Mouse (Mus musculus): ENCODE results near the gene Slc29a3.
A peak's percentile ranks its signal among the peaks of the same experiment; 100 is the strongest.
"Not testable (repeated sequence)": the region's sequence is repeated elsewhere in the genome, so short reads cannot be mapped to it uniquely, and the experiment has no call there.

The Slc29a3 gene

DNA sequence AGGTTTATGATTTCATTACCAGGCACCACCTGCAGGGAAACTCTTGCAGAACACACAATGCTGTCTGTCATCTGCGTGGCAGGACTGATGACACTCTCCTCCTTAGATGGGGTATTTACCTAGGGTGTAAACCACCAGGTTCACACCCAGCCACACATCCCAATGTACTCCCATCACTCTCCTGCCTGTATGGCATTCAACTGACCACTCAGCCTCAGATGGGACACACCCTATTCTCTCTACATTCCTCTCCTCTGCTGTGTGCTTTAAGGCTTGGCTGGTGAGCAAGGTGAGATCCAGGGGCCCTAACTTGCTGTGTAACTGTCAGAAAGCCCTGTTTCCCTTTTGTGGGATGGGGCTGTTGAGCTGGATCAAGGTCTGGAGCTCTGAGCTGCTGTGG, 9.5 kb upstream of the Slc29a3 start:
- DNase-seq: no peak

DNA sequence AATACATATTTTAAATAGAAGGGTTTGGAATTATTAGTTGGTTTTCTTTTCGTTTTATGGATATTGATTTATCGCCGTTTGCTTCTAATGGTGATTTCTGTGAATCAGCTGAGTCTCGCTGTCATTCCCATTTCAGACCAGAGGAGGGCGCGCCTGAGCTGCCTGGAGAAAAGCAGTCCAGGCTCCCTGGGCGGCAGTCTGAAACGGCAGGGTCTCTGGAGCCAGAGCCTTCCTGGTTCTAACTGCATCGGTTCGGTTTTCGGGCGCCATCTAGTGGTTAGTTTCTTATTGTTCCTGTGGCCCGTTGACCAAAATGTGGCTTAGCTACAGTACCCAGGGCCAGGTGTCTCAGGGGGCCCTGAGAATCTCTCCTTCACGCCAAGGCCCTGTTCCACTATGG, 7.8 kb upstream of the Slc29a3 start:
- DNase-seq: peak; percentile 98

DNA sequence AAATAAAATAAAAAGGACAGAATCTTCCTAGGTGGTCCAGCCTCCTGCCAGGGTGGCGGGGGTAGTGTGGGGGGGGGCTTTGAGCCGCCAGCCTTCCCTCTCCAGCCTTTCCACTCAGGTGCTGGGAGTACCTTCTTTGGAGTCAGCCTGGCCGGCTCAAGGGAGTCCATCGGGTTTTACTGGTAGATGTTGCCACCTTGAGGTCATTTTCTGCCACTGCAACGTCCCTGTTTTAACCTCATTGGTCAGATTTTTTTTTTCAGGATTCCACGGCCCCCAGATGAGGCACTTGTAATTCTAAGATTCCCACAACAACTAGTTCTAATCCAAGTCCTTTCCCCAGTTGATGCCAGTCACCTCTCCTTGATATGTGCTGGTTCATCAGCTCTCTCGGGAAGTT, 4.4 kb upstream of the Slc29a3 start:
- peak; percentile 85 for DNase-seq

DNA sequence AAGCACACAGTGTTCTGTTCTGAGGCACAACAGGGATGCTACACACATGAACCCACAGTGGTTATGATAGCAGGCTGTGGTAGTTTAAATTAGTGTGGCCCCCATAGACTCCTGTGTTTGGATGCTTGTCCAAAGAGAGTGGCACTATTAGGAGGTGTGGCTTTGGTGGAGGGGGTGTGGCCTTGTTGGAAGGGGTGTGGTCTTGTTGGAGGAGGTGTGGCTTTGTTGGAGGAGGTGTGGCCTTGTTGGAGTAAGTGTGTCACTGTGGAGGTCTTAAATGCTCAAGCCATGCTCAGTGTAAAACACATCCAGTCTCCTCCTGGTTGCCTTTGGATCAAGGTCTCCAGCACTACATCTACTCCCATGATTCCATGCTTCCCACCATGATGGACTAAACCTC, 3.6 kb upstream of the Slc29a3 start:
- DNase-seq: no peak

DNA sequence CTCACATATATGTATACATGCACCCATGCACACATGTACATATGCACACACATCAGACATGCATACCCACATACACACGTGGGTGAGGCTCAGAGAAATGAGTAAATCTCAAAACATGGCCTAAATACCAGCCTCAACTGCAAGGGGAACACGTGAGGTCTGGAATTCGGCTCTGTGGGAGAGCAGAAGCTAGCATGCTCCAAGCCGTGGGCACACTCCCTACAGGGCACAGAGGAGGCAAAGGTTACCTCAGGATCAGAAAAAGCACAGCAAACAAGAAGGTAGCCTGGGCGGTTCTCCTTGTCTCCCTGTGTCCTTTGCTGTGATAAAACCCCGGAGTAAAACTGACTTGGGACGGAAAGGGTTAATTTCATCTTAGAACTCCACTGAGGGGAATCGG, 1.3 kb upstream of the Slc29a3 start:
- peak; percentile 86 for DNase-seq

DNA sequence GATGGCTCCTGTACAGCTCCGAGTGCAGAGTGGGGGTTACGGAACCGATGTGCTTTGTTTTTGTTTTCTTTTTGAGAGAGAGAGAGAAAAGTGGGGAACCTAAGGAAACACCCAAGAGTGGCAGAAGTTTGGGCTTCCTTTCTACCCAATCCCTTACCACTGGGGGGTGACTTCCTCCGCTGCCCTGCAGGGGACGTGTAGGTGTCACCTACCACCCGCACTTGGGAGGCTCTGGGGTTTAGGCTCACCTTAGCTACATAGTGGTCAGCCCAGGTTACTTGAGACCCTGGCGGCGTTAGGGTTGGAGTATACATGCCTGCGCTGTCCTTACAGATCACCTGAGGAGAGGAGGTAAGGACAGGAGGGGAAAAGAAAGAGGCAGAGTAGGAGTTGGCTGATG, 667 bp upstream of the Slc29a3 start:
- DNase-seq: no peak

DNA sequence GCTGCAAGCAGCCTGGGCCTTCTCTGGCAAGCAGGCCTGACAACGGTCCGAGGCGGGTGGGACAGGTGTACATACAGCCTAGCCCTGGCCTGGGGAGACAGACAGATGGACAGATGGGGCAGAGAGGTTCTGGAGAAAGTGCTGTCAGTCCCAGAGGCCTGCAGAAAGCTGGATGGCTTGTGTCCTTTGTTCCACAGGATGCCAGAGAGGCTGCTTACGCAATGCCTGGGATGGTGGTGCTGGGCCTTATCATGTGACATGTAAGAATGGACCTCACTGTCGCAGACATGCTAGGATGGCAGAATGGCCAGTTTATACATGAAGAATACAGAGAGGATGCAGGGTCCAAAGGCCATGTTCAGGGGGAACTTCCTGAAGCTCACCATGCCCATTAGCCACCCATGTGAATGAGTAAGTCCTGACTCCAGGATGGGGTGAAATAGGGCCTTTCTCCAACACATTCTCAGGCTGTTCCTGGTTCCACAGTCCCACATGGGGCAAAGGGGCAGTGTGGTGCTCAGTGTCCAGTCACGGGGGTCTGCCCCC, 4.9 kb downstream of the Slc29a3 start:
- DNase-seq: peak; percentile 78

DNA sequence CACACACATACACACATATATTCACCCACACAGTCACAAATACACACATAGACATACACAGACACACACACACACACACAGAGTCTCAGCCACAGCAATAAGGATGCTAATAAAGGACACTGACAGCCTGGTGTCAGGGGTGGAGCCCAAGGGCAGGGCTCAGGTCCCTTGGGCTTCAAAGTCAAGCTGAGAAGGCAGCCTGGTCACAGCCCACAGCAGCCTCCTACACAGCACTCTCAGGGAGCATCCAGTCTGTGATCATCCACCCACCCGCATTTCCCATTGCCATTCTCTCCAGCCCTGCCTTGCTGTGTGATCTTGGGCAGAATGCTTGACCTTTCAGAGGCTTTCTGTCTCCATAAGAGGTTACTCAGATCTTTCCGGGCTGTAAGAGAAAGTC, 6.1 kb downstream of the Slc29a3 start:
- no peak for DNase-seq

DNA sequence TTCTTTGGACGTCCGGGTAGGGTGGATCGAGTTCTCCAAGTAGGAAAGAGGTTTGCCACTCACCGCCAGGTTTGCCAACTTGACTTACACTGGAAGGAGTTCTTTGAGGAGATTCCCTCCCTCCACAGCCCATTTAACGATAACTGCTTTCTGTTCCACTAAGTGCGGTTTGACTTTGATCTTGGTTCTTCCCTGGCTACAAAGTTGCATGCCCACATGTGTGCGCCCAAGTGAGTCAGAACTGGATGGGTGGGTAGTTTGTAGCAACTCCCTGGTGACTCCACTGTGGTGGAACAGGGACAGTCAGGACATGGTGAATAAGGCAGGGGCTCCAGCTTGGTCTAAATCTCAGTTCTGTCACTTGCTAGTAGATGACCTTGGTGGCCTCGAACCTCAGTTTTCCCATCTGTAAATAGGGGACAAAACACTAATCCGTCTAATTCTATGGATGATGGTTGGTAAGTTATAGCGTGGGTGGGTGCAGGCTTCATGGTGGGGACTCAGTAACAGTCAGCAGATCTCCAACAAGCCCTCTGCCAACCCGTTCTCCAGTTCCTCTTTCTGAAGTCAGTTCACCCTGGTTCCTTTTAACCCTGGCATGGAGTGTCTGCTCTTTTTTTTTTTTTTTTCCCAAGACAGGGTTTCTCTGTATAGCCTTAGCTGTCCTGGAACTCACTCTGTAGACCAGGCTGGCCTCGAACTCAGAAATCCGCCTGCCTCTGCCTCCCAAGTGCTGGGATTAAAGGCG, 7.9 kb downstream of the Slc29a3 start:
- no peak for DNase-seq

DNA sequence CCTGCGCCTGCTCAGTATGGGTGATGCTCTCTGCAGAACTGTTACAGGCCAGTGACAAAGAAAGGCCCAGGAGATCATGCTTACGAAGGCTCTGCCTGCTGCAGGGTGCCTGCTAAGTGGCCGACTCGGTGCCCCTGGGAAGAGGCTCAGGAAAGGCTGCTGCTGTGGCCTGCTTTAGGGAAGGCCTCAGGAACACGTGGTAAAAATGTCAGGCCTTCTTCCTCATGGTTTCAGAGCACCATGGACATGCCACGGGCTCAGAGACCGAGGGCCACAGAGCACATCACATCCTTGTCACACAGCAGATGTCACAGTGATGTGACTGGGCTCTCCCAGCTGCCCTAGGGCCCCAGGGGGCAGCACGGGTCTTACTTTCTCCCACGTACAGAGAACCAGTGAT, 8.9 kb downstream of the Slc29a3 start:
- no peak for DNase-seq

DNA sequence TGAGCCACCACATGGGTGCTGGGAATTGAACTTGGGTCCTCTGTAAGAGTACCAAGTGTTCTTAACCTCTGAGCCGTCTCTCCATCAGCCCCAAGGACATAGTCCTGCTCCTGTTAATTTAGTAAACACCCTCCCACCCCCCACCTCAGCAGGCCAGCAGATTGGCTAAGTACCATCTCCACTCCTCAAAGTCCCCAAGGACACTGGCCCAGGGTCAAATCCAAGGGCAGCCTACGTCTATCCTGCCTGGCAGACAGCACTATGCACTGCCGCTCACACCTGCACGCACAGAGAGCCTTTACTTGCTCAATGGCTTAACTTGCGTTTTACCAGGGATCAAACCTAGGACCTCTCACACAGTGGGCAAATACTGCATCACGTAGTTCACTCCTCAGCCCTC, 9.7 kb downstream of the Slc29a3 start:
- peak; percentile 58 for DNase-seq

DNA sequence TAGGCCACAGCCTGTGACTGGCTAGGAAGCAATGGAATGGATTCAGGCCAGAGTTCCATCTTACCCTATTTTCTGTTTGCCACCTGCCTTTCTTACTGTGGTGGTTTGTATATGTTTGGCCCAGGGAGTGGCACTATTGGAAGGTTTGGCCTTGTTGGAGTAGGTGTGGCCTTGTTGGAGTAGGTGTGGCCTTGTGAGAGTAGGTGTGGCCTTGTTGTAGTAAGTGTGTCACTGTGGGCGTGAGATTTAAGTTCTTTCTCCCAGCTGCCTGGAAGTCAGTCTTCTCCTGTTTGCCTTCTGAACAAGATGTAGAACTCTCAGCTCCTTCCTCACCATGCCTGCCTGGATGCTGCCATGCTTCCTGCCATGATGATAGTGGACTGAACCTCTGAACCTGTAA, 10.3 kb downstream of the Slc29a3 start:
- not testable (repeated sequence) for DNase-seq

DNA sequence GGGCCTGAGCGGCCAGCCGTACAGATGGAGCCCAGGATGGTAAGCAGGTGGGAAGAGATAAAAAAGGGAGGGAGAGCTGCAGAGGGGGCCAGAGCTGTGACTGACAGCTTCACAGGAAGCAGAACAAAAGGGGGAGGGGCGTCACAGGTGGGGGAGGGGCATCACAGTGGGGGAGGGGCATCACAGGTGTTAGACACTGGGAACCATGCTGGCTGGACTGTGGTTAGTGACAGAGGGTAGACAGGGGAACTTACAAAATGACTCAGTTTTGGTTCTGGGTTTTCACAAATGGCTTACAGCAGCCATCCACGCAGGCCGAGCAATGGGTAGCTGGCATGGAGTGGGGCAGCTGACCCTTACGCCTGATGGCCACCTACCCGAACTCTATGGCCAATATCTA, 11.2 kb downstream of the Slc29a3 start:
- no peak for DNase-seq

DNA sequence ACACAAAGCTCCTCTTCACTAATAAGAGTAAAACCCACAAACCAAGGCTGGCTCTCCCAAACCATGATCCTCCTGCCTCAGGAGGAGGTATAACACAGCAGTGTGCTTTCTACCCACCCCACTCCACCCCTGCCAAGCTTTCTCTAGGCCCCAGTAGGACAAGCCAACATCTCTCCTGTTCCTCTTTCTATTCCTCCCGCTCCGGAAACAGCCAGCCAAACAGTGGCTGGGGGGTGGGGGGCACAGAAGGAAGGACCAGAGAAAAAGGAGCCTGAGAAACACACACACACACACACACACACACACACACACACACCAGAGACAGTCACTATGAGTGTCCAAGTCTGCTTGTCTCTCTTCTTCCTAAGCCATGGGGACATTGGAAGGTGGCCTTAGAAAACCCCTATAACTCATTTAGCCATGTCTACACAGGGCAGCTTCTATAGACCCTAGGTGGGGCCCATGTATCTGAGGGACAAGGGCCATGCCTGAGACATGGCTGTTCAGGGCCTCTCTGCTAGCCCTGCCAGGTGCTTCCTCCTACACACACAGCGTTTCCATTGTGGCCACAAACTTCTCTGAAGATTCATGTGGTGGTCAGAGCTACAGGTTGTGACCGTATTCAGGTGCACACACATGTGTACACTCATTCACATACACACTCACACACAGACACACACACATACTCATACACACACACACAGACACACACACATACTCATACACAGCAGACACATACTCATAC, 12.8 kb downstream of the Slc29a3 start:
- DNase-seq: no peak

DNA sequence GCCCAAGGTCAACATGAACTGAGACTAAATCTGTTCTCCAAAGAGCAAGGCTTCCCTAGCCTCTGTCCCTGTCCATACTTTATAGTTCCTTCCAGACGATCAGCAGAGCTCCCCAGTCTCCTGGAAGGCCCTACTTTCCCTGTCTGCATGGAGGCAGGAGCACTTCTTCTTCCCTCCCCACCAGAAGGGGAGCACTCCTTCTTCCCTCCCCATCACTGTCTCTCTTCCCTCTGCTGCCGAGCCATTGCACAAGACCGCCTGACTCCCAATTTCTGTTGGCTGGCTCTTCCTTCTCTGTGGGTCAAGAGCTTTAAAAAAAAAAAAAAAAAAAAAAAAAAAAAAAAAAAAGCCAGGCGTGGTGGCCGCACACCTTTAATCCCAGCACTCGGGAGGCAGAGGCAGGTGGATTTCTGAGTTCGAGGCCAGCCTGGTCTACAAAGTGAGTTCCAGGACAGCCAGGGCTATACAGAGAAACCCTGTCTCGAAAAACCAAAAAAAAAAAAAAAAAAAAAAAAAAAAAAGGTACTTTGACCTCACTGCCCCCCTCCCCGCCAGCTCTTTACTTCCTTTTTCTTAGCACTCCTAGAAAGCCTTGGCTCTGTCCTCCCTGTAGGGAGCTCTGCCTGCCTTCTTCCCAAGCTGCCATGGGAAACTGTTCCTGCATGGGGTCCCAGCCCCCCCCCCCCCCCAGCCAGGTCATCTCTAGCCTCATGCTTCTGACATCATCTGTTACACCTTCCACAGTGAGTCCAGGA, 14.5 kb downstream of the Slc29a3 start:
- DNase-seq: no peak

DNA sequence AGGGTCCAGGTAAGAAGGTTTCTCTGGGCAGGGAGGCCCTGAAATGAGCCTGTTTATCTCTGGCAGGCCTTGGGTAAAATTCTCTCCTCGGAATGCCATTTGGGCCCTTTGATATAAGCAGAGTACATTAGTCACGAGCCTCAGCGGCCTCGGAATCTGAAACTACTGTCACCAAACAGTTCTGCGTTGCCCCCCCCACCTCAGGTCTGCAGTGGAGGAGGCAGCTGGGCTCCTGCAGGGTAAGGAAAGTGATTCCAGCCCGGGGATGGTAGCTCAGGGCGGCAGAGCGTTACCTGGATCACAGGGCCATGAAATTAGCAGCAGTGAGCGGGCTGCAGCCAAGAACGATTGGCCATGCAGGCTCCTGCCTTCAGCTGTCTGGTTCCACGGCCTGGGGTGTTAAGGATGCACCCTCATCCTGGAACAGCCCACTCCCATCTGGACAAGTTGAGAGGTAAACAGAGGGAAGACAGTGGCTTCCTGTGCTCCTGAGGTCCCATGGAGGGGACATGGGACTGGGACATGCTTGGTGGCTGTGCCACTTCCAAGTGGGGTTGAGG, 15.3 kb downstream of the Slc29a3 start:
- no peak for DNase-seq

DNA sequence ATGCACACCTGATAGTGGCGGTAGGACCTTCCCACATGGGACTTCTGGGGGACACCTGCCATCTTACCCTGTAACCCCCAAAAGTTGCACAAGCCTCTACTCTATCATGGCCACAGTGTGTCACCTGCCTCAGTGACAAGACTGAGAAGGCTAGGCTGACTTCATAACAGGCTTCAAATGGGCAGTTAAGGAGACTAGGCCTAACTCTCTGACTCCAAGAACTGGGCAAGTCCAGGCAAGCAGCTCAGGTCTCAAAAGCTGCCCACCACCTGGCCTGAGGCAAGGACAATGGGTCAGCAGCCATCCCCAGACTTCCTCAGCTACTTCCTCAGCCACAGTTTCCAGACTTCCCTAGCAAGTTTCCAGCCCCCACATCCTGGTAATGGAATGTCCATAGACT, 16.9 kb downstream of the Slc29a3 start:
- no peak for DNase-seq

DNA sequence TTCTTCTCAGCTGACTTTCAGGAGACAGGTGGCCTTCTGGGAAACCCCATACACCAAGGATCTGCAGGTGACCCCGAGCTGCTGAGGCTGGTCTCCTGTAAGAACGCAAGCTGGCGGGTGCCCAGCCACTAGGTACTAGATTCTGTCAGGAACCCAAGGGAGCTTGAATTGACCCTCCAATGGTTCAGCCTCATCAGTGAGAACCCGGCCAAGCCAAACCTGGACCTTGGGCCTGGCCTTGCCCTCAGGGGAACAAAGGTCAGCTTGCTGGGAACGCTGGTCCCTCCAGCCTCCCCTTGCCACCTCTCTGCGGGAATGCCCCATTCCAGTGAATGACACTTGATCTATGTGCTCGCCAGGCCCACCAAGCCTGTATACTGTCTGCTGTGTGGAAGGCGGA, 19.1 kb downstream of the Slc29a3 start:
- peak; percentile 85 for DNase-seq

DNA sequence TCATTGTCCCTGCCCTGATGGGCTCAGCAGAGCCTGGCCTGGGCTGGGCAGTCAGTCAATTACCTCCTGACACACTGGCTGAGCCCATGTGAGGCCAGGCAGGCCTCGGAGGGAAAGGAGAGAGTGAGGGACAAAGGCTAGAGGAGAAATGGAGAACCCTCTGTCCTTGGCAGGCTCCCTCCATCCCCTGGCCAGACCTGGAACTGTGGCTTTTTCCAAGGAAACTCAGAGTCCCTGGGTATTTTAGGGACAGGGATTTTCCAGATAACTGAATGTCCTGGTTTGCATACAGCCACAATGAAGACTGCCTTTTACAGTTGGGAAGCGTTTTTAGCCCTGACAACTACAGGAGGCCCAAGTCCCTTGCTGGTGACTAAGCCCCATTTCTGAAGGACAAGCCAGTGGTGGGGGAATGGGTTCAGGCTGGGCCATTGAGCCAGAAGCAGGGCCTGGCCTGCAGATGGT, 20.2 kb downstream of the Slc29a3 start:
- no peak for DNase-seq

DNA sequence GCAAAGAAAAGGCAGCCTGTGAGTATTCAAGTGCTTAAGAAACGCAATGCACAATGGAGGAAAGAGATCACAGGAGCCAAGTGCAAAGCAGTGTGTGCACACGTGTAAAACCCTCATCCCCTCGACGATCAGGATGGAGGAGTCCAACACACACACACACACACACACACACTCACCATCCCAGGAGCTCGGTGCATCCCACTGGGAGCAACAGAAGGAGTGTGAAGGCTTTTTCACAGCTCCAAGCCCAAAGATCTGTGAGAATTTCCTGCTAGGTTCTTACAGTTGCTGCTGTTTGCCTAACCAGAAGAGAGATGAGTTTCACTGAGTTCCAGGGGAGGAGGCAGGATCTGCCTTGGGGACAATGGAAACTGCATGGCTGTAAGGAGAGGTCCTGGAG, 20.9 kb downstream of the Slc29a3 start:
- no peak for DNase-seq

DNA sequence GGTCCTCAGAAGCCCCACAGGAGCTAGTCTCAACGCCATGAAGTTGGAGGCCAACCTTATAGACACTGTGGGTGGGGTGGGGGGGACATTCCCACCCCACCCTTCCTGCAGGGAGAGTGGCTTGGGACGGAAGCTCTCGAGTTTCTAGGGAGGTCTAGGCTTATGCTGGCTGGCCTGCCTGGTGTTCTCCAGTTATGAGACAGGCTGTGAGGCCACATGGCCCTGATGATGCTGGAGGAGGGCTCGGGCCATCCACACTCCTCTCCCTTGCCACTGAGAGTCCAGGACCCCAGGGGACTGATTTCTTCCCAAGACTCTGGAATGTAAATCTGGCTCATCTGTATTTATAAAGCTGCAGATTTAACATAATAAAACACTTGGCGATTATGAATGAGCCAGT, 25.3 kb downstream of the Slc29a3 start:
- no peak for DNase-seq

DNA sequence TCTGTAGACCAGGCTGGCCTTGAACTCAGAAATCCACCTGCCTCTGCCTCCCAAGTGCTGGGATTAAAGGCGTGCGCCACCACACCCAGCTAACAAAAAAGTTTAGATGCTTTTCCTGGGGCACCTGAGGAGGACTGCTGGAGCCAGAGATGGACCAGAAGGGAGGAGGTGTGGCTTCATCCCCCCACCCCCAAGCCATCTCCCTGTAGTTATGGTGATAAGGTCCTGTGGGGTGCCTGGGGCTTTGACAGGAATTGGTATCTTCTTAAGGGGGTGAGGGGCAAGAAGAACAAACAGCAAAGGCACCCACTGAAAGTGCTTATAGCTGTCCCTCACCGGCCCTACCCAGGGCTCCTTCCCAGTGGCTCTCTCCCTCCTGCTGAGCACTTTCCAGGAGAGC, 25.7 kb downstream of the Slc29a3 start:
- DNase-seq: no peak

DNA sequence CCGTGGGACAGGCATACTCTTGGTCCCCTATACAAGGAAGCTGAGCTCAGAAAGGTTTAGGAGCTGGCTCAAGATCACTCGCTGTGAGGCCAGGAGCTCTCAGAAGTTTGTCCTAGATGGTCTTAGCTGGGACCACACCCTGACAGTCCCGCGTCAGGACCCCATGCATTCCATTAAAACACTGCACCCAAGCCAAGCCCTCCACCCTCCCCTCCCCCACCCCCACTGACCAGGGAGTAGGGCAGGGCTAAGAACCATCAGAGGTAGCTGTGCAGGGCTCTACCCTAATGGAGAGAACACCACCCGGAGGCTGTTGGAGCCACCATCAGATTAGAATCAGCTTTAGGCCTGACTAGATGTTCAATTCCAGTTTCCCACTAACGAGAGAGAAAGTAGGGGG, 28.1 kb downstream of the Slc29a3 start:
- DNase-seq: no peak

Measured in kidney, adult 9 months (tissue).